Mouse (Mus musculus): ENCODE data around the gene Ptger3. TPM values are rescaled to one million over a fixed set of nuclear protein-coding genes. Genes with fewer than 3 reads are reported as not detected.
A peak's percentile ranks its signal among the peaks of the same experiment; 100 is the strongest.

Ptger3 gene
- polyA plus RNA-seq, 1 experiment from 2014 or later = 2.0 TPM

DNA sequence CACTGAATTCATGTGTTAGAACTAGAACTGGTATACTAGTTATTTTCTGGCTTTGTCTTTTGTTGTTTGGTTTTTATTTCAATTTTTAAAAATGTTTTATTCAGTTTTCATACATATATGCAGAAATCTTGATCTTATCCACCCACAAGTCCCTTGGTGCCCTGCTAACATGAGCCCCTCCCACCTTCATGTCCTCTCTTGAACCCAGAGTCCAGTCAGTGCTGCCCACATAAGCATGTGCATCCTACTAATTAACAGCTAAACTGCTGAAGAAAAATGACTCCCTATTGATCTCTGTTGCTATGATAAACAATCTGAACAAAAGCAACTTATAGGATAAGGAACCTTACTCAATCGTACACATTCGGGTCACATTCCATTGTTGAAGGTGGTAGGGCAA is 17.4 kb upstream of the Ptger3 start:
- Histone ChIP-seq H3K27ac (replicated peaks; ENCODE audit: low read depth, low read length) (no peak overlapping the region), H3K4me3 (ENCODE audit: low read depth, low read length) (no peak overlapping the region), H3K36me3 (replicated peaks; ENCODE audit: control insufficient read depth, insufficient read depth, low read depth, low read length) (peaks cover 2% of the 10 kb centered on the region), H3K9ac (replicated peaks; ENCODE audit: low read length) (no peak overlapping the region), H3K27me3 (ENCODE audit: control insufficient read depth, insufficient read depth, low read length) (no peaks in the 10 kb centered on the region), H3K9me3 (replicated peaks; ENCODE audit: control insufficient read depth, low read length) (no peaks in the 10 kb centered on the region), H3K4me2 (ENCODE audit: low read depth, low read length) (no peak overlapping the region), H3K4me1 (ENCODE audit: control insufficient read depth, insufficient read depth, low read length) (no peaks in the 10 kb centered on the region)
- 95% methylated on average over 2 of the region's 2 CpGs for WGBS
- no peak for ATAC-seq (replicated peaks; ENCODE audit: insufficient number of reproducible peaks, low FRiP score, low TSS enrichment, low read depth)
- DNase-seq (ENCODE audit: low spot score) = no peak

DNA sequence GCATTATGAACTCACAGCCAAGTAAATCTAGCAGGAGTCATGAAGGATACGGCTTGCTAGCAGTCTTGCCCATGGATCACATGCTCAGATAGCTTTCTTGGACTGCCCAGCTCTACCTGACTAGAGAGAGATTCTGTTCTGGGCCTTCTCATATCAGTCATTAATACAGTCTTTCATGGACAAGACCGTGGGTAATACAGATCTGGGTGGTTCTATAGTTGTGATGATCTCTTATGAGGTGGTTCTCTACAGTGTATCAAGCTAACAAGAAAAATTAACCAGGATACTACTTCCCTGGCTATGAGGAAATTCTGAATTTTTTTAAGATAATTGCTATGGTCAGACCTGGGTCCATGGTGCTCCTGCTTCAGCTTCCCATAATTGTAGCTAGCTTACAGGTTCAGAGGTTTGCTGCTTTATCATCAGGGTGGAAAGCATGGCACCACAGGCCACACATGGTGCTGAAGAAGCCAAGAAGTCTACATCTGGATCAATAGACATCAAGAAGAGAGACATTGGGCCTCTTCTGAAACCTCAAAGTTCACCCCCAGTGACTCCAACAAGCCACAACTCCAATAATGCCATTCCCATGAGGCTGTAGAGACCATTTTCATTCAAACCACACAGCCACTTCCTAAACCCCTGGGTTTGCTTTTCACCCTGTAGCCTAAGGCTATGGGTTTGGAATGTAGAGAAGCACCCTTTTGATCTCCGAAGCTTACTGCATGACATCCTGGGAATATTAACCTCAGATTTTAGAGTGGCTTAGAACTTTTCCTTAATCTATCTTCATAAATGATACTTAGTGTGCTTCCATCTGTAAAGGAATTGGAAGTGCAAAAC is 16.7 kb upstream of the Ptger3 start:
- no peaks in the 10 kb centered on the region for H3K4me1 ChIP-seq (ENCODE audit: control insufficient read depth, insufficient read depth, low read length)
- no peaks in the 10 kb centered on the region for H3K27me3 ChIP-seq (ENCODE audit: control insufficient read depth, insufficient read depth, low read length)
- no peaks in the 10 kb centered on the region for H3K9me3 ChIP-seq (replicated peaks; ENCODE audit: control insufficient read depth, low read length)
- H3K9ac ChIP-seq (replicated peaks; ENCODE audit: low read length) = no peak overlapping the region
- whole genome bisulfite sequencing = 93% methylated on average over 3 of the region's 3 CpGs
- H3K4me2 ChIP-seq (ENCODE audit: low read depth, low read length) = no peak overlapping the region
- H3K27ac ChIP-seq (replicated peaks; ENCODE audit: low read depth, low read length) = no peak overlapping the region
- no peak overlapping the region for H3K4me3 ChIP-seq (ENCODE audit: low read depth, low read length)
- no peak for DNase-seq (ENCODE audit: low spot score)
- 0 out of 2 replicates have a peak, but pooled peaks have one; percentile 29 for ATAC-seq (replicated peaks; ENCODE audit: insufficient number of reproducible peaks, low FRiP score, low TSS enrichment, low read depth)
- peaks cover 2% of the 10 kb centered on the region for H3K36me3 ChIP-seq (replicated peaks; ENCODE audit: control insufficient read depth, insufficient read depth, low read depth, low read length)

DNA sequence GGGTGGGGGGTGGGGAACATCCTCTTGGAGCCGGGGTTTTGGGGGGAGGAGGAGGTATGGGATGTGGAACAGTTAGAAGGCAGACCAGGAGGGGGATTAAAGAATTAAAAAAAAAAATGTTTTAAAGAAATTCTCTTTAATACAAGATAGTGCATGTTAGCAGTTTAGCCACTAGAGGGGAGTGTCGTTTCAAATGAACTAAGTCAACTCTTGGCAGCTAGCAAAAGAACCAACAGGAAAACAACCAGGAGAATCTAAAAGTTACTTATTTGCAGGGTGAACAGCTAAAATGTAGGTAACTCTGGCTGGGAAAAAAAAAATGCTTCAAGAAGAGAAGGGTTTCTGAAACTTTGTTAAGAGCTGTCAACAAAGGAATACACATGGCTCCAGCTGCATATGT is 1.5 kb upstream of the Ptger3 start:
- Histone ChIP-seq H3K27ac (replicated peaks; ENCODE audit: low read depth, low read length) (no peak overlapping the region), H3K4me2 (ENCODE audit: low read depth, low read length) (no peak overlapping the region), H3K9me3 (replicated peaks; ENCODE audit: control insufficient read depth, low read length) (no peaks in the 10 kb centered on the region), H3K4me1 (ENCODE audit: control insufficient read depth, insufficient read depth, low read length) (peaks cover 7% of the 10 kb centered on the region; the same call in 1 of the 2 replicates), H3K4me3 (ENCODE audit: low read depth, low read length) (no peak overlapping the region), H3K9ac (replicated peaks; ENCODE audit: low read length) (no peak overlapping the region), H3K36me3 (replicated peaks; ENCODE audit: control insufficient read depth, insufficient read depth, low read depth, low read length) (no peaks in the 10 kb centered on the region), H3K27me3 (ENCODE audit: control insufficient read depth, insufficient read depth, low read length) (peaks cover 26% of the 10 kb centered on the region)
- WGBS = 11% methylated on average over 2 of the region's 2 CpGs
- peak; percentile 84 for DNase-seq (ENCODE audit: low spot score)
- ATAC-seq (replicated peaks; ENCODE audit: insufficient number of reproducible peaks, low FRiP score, low TSS enrichment, low read depth) = no peak

DNA sequence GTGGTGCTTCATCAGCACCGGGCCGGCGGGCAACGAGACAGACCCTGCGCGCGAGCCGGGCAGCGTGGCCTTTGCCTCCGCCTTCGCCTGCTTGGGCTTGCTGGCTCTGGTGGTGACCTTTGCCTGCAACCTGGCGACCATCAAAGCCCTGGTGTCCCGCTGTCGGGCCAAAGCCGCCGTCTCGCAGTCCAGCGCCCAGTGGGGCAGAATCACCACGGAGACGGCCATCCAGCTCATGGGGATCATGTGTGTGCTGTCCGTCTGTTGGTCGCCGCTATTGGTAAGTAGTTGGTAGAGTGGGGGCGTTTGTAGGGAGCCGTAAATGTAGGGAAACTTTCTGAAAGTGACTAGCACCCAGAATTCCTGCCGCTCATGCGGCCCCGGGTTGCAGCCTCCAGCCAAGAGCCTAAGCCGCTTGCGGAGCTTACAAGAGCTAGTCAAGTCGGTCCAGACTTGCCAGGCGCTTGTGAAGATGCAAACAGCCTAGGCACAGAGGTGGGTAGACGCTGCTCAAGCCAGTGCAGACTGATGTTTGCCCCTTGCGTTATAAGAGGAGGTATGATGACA is 957 bp downstream of the Ptger3 start:
- Histone ChIP-seq H3K9ac (replicated peaks; ENCODE audit: low read length) (peak overlapping the region; percentile 2), H3K27ac (replicated peaks; ENCODE audit: low read depth, low read length) (no peak overlapping the region), H3K9me3 (replicated peaks; ENCODE audit: control insufficient read depth, low read length) (no peaks in the 10 kb centered on the region), H3K27me3 (ENCODE audit: control insufficient read depth, insufficient read depth, low read length) (peaks cover 26% of the 10 kb centered on the region), H3K4me3 (ENCODE audit: low read depth, low read length) (peak overlapping the region; percentile 36), H3K36me3 (replicated peaks; ENCODE audit: control insufficient read depth, insufficient read depth, low read depth, low read length) (no peaks in the 10 kb centered on the region), H3K4me2 (ENCODE audit: low read depth, low read length) (peak overlapping the region; percentile 89), H3K4me1 (ENCODE audit: control insufficient read depth, insufficient read depth, low read length) (peaks cover 7% of the 10 kb centered on the region; the same call in 1 of the 2 replicates)
- ATAC-seq (replicated peaks; ENCODE audit: insufficient number of reproducible peaks, low FRiP score, low TSS enrichment, low read depth) (peak; percentile 17; the same call in 1 of the 2 replicates), DNase-seq (ENCODE audit: low spot score) (peak; percentile 22)
- 2% methylated on average over 31 of the region's 34 CpGs for WGBS

DNA sequence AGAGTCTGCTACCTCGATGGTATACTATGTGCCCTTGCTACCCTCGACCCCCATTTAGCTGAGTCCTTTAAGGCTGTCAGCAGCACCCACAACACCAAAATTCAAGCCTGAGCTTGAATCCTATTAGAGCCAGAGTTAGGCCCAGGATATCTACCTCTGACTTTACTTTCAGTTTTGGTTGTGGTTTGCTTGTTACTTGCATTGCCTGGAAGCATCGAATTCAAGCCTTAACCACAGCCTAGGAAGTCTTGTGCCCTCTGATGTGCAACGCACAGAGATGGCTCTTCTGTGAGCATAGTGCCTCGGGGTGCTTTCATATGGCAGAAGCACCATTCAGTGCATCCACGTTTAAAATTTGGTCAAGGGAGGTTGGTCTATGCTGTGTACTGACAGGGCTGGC is 5.3 kb downstream of the Ptger3 start:
- Histone ChIP-seq H3K4me2 (ENCODE audit: low read depth, low read length) (no peak overlapping the region), H3K36me3 (replicated peaks; ENCODE audit: control insufficient read depth, insufficient read depth, low read depth, low read length) (no peaks in the 10 kb centered on the region), H3K27me3 (ENCODE audit: control insufficient read depth, insufficient read depth, low read length) (peaks cover 20% of the 10 kb centered on the region), H3K9me3 (replicated peaks; ENCODE audit: control insufficient read depth, low read length) (no peaks in the 10 kb centered on the region), H3K4me1 (ENCODE audit: control insufficient read depth, insufficient read depth, low read length) (peaks cover 5% of the 10 kb centered on the region; the same call in 1 of the 2 replicates), H3K9ac (replicated peaks; ENCODE audit: low read length) (no peak overlapping the region), H3K27ac (replicated peaks; ENCODE audit: low read depth, low read length) (no peak overlapping the region), H3K4me3 (ENCODE audit: low read depth, low read length) (no peak overlapping the region)
- ATAC-seq (replicated peaks; ENCODE audit: insufficient number of reproducible peaks, low FRiP score, low TSS enrichment, low read depth) (no peak), DNase-seq (ENCODE audit: low spot score) (no peak)
- 72% methylated on average over 6 of the region's 6 CpGs for WGBS

DNA sequence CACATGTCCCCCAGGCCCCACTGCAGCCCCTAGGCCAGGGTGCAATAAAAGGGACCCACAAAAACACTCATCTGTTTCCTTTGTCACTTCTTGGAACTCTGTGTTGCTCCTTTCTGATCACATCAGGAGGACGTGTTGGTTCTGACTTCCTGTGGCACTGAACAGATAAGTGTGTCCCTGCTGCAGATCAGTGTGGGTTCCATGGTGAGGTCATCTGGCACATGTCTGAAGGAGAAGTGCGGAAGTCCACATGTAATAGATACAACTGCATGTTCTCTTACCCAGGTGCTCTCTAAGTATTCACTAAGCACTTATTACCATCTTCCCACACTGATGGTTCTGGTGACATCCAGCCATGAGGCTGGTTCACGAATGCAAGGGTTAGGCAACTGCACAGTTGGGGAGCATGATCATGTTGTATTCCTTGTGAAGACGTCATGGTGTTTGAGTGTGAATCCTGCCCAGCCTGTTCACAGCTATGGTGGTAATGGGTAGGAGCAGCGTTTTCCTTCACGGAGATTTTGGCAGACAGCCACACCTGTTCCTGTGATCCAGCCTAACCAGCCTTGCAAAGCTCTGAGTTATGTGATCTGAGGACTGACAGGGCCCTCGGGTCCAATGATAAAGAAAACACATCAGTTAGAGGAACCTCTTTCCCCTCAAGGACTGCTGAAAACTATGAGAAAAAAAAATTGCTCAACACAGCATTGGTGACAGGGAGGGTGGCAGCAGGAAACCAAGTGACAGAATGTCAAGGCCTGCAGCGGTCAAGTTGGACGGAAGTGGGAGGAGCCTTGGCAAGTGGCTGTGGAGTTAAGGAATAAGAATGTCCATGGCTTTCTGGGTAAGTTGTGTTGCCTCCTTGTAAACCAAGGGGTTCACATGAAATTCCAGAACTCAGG is 9.0 kb downstream of the Ptger3 start:
- ATAC-seq (replicated peaks; ENCODE audit: insufficient number of reproducible peaks, low FRiP score, low TSS enrichment, low read depth) = no peak
- Histone ChIP-seq H3K4me3 (ENCODE audit: low read depth, low read length) (no peak overlapping the region), H3K4me2 (ENCODE audit: low read depth, low read length) (no peak overlapping the region), H3K36me3 (replicated peaks; ENCODE audit: control insufficient read depth, insufficient read depth, low read depth, low read length) (no peaks in the 10 kb centered on the region), H3K9ac (replicated peaks; ENCODE audit: low read length) (no peak overlapping the region), H3K27me3 (ENCODE audit: control insufficient read depth, insufficient read depth, low read length) (no peaks in the 10 kb centered on the region), H3K9me3 (replicated peaks; ENCODE audit: control insufficient read depth, low read length) (no peaks in the 10 kb centered on the region), H3K4me1 (ENCODE audit: control insufficient read depth, insufficient read depth, low read length) (no peaks in the 10 kb centered on the region), H3K27ac (replicated peaks; ENCODE audit: low read depth, low read length) (no peak overlapping the region)
- DNase-seq (ENCODE audit: low spot score) = no peak
- WGBS = 83% methylated on average over 9 of the region's 9 CpGs

DNA sequence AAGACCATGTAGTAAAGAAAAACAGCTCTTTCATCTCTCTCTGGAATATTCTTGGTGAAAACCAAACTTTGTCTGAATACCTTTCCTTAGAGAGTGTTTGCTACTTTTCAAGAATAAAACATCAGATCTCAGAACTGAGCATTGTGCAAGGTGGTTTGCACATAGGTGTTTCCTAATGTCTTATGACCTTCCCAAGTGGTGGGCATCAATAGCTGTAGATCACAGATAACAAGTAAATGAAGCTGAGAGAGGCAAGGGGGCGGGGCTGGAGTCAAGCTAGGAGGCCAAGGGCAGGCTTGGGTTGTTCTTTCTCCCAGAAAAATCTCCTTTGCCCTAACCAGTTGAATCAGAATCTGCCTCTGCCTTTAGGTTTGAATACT is 9.6 kb downstream of the Ptger3 start:
- no peaks in the 10 kb centered on the region for H3K27me3 ChIP-seq (ENCODE audit: control insufficient read depth, insufficient read depth, low read length)
- DNase-seq (ENCODE audit: low spot score) (no peak), ATAC-seq (replicated peaks; ENCODE audit: insufficient number of reproducible peaks, low FRiP score, low TSS enrichment, low read depth) (no peak)
- H3K36me3 ChIP-seq (replicated peaks; ENCODE audit: control insufficient read depth, insufficient read depth, low read depth, low read length) = no peaks in the 10 kb centered on the region
- no peaks in the 10 kb centered on the region for H3K9me3 ChIP-seq (replicated peaks; ENCODE audit: control insufficient read depth, low read length)
- H3K4me3 ChIP-seq (ENCODE audit: low read depth, low read length) = no peak overlapping the region
- H3K4me1 ChIP-seq (ENCODE audit: control insufficient read depth, insufficient read depth, low read length) = no peaks in the 10 kb centered on the region
- no peak overlapping the region for H3K27ac ChIP-seq (replicated peaks; ENCODE audit: low read depth, low read length)
- no peak overlapping the region for H3K9ac ChIP-seq (replicated peaks; ENCODE audit: low read length)
- WGBS = 72% methylated on average over 1 of the region's 1 CpGs
- H3K4me2 ChIP-seq (ENCODE audit: low read depth, low read length) = no peak overlapping the region

Data from embryonic facial prominence, embryonic 11.5 days (tissue).